Mouse (Mus musculus) neural tube, embryonic 11.5 days (tissue): ENCODE data around the gene Wdr95. TPM values are rescaled to one million over a fixed set of nuclear protein-coding genes. Genes with fewer than 3 reads are reported as not detected.

ENCODE experiments used
- ATAC-seq: fragments of 200-750 bp; cut with Nextera tagmentation; 2 replicates; pipeline ENCODE4 v1.8.0; 2017; ENCODE audit warnings: moderate number of reproducible peaks, mild to moderate bottlenecking, moderate TSS enrichment, moderate library complexity; ENCODE audit not compliant: insufficient read depth, low FRiP score, low TSS enrichment
- DNase-seq: peaks from one replicate; pipeline ENCODE4 v3.0.0-alpha.2; 2015; ENCODE audit warnings: low spot score
- H3K27ac ChIP-seq: fragments of 300-500 bp; sonication (generic); 2 replicates; pipeline ENCODE4 v1.5.1; 2014; ENCODE audit warnings: low read depth, mild to moderate bottlenecking, low read length
- H3K27me3 ChIP-seq: fragments of 300-500 bp; sonication (generic); 2 replicates; pipeline ENCODE4 v1.6.1; 2014; ENCODE audit warnings: mild to moderate bottlenecking, low read length, mixed read lengths; ENCODE audit not compliant: control insufficient read depth, insufficient read depth
- H3K36me3 ChIP-seq: fragments of 300-500 bp; sonication (generic); 2 replicates; pipeline ENCODE4 v1.6.1; 2014; ENCODE audit warnings: mild to moderate bottlenecking, low read length, moderate library complexity, mixed read lengths; ENCODE audit not compliant: control insufficient read depth, insufficient read depth
- H3K4me1 ChIP-seq: fragments of 300-500 bp; sonication (generic); 2 replicates; pipeline ENCODE4 v1.6.1; 2014; ENCODE audit warnings: low read length, mixed read lengths; ENCODE audit not compliant: control insufficient read depth, insufficient read depth
- H3K4me2 ChIP-seq: fragments of 300-500 bp; sonication (generic); 2 replicates; pipeline ENCODE4 v1.6.1; 2014; ENCODE audit warnings: low read depth, mild to moderate bottlenecking, moderate library complexity
- H3K4me3 ChIP-seq: fragments of 300-500 bp; sonication (generic); 2 replicates; pipeline ENCODE4 v1.5.1; 2014; ENCODE audit warnings: low read depth, low read length
- H3K9ac ChIP-seq: fragments of 300-500 bp; sonication (generic); 2 replicates; pipeline ENCODE4 v1.6.1; 2014; ENCODE audit warnings: mild to moderate bottlenecking, low read length
- H3K9me3 ChIP-seq: fragments of 300-500 bp; sonication (generic); 2 replicates; pipeline ENCODE4 v1.6.1; 2016; ENCODE audit warnings: low read length; ENCODE audit not compliant: control insufficient read depth
- WGBS: fragments of 180-500 bp; shearing (Covaris S2); extraction: QIAGEN DNeasy Blood & Tissue Kit; methylation state at CpG from one replicate; pipeline ENCODE4 v1.1.7; 2014; 5-methylcytosine and 5-hydroxymethylcytosine counted together
- polyA plus RNA-seq: library from polyadenylated mRNA; unstranded; fragments of >200 nt; fragmentation: Nextera tagmentation; extraction: Ambion mirVana; gene quantifications from 2 replicates; pipeline ENCODE4 v1.2.1, GENCODE M21; 2014

Wdr95 gene
- polyA plus RNA-seq, 1 experiment from 2014 or later = not detected

- Histone ChIP-seq H3K36me3 (no peaks in the 10 kb centered on the region), H3K9ac (no peak overlapping the region), H3K4me3 (no peak overlapping the region), H3K4me2 (no peak overlapping the region), H3K27me3 (no peaks in the 10 kb centered on the region), H3K4me1 (peaks cover 7% of the 10 kb centered on the region), H3K9me3 (no peaks in the 10 kb centered on the region), H3K27ac (peak overlapping the region; percentile 82)
- no peak for DNase-seq
- peak; percentile 64 for ATAC-seq
- WGBS = 11% methylated on average over 6 of the region's 6 CpGs
Measured at GRCm38 (mm10) chr5:149495655-149496054, 32.8 kb upstream of the Wdr95 start.

GRCm38 (mm10) chr5:149496401-149497066 lies 31.9 kb upstream of the Wdr95 start:
- Histone ChIP-seq H3K4me2 (no peak overlapping the region), H3K27ac (peak overlapping the region; percentile 82), H3K4me1 (peaks cover 7% of the 10 kb centered on the region), H3K9me3 (no peaks in the 10 kb centered on the region), H3K36me3 (no peaks in the 10 kb centered on the region), H3K9ac (0 out of 2 replicates have a peak overlapping the region, but pooled peaks have one; percentile 2), H3K4me3 (no peak overlapping the region), H3K27me3 (no peaks in the 10 kb centered on the region)
- ATAC-seq = peak; percentile 71
- DNase-seq = peak; percentile 56
- 34% methylated on average over 12 of the region's 12 CpGs for WGBS

GRCm38 (mm10) chr5:149499936-149500335 lies 28.5 kb upstream of the Wdr95 start:
- H3K36me3 ChIP-seq = no peaks in the 10 kb centered on the region
- 48% methylated on average over 4 of the region's 4 CpGs for WGBS
- H3K9me3 ChIP-seq = no peaks in the 10 kb centered on the region
- ATAC-seq (no peak), DNase-seq (no peak)
- no peak overlapping the region for H3K9ac ChIP-seq
- H3K27me3 ChIP-seq = no peaks in the 10 kb centered on the region
- H3K27ac ChIP-seq = no peak overlapping the region
- no peak overlapping the region for H3K4me2 ChIP-seq
- H3K4me1 ChIP-seq = peaks cover 7% of the 10 kb centered on the region
- no peak overlapping the region for H3K4me3 ChIP-seq

- WGBS = 73% methylated on average over 23 of the region's 23 CpGs
- Histone ChIP-seq H3K9ac (no peak overlapping the region), H3K36me3 (no peaks in the 10 kb centered on the region), H3K4me2 (no peak overlapping the region), H3K4me1 (no peaks in the 10 kb centered on the region; the same call in 1 of the 2 replicates), H3K27me3 (no peaks in the 10 kb centered on the region), H3K4me3 (no peak overlapping the region), H3K9me3 (no peaks in the 10 kb centered on the region), H3K27ac (0 out of 2 replicates have a peak overlapping the region, but pooled peaks have one; percentile 42)
- ATAC-seq = no peak
- DNase-seq = no peak
Measured at GRCm38 (mm10) chr5:149503423-149504175, 24.9 kb upstream of the Wdr95 start.

- H3K4me1 ChIP-seq = no peaks in the 10 kb centered on the region; the same call in 1 of the 2 replicates
- no peak overlapping the region for H3K27ac ChIP-seq
- H3K36me3 ChIP-seq = no peaks in the 10 kb centered on the region
- no peaks in the 10 kb centered on the region for H3K9me3 ChIP-seq
- no peak overlapping the region for H3K4me2 ChIP-seq
- no peak overlapping the region for H3K9ac ChIP-seq
- no peaks in the 10 kb centered on the region for H3K27me3 ChIP-seq
- no peak overlapping the region for H3K4me3 ChIP-seq
- WGBS = 88% methylated on average over 8 of the region's 8 CpGs
- ATAC-seq = no peak
- no peak for DNase-seq
Measured at GRCm38 (mm10) chr5:149504985-149505384, 23.5 kb upstream of the Wdr95 start.

- WGBS = 98% methylated on average over 2 of the region's 2 CpGs
- no peaks in the 10 kb centered on the region for H3K27me3 ChIP-seq
- ATAC-seq (no peak), DNase-seq (no peak)
- no peak overlapping the region for H3K9ac ChIP-seq
- H3K27ac ChIP-seq = no peak overlapping the region
- no peaks in the 10 kb centered on the region; the same call in 1 of the 2 replicates for H3K4me1 ChIP-seq
- no peak overlapping the region for H3K4me2 ChIP-seq
- H3K36me3 ChIP-seq = no peaks in the 10 kb centered on the region
- no peak overlapping the region for H3K4me3 ChIP-seq
- no peaks in the 10 kb centered on the region for H3K9me3 ChIP-seq
Measured at GRCm38 (mm10) chr5:149506033-149506432, 22.4 kb upstream of the Wdr95 start.

- Histone ChIP-seq H3K9ac (no peak overlapping the region), H3K36me3 (no peaks in the 10 kb centered on the region), H3K4me1 (0 out of 2 replicates have a peak, but pooled peaks cover 1% of the 10 kb centered on the region), H3K4me2 (no peak overlapping the region), H3K27ac (no peak overlapping the region), H3K4me3 (no peak overlapping the region), H3K9me3 (no peaks in the 10 kb centered on the region), H3K27me3 (no peaks in the 10 kb centered on the region)
- 87% methylated on average over 20 of the region's 20 CpGs for WGBS
- DNase-seq = no peak
- ATAC-seq = no peak
Measured at GRCm38 (mm10) chr5:149508094-149509029, 20.1 kb upstream of the Wdr95 start.

GRCm38 (mm10) chr5:149510323-149510722 lies 18.2 kb upstream of the Wdr95 start:
- Histone ChIP-seq H3K36me3 (no peaks in the 10 kb centered on the region), H3K4me3 (no peak overlapping the region), H3K4me2 (no peak overlapping the region), H3K27me3 (no peaks in the 10 kb centered on the region), H3K27ac (no peak overlapping the region), H3K4me1 (0 out of 2 replicates have a peak, but pooled peaks cover 6% of the 10 kb centered on the region), H3K9me3 (no peaks in the 10 kb centered on the region), H3K9ac (no peak overlapping the region)
- ATAC-seq (no peak), DNase-seq (no peak)
- 52% methylated on average over 13 of the region's 13 CpGs for WGBS
